Mouse (Mus musculus): ENCODE measurements around the gene Isg20l2.

The Isg20l2 gene

DNA sequence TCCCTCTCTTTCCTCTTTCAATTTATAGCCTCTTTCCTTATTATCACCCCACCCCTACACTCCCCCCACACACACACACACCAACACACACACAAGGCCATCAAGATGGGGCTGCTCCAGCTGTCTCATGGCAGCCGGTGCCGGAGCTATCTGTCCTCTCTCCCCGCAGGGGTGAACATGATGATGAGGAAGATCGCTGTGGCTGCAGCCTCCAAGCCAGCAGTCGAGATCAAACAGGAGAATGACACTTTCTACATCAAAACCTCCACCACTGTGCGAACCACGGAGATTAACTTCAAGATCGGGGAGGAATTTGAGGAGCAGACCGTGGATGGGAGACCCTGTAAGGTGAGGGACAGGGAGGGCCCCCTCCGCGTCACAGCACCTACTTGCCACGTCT is 21.8 kb downstream of the Isg20l2 start:
- TF ChIP-seq GATA4 (IDR thresholded peaks at IDR 0.05; ENCODE audit: insufficient replicate concordance, low read length) = no peak

DNA sequence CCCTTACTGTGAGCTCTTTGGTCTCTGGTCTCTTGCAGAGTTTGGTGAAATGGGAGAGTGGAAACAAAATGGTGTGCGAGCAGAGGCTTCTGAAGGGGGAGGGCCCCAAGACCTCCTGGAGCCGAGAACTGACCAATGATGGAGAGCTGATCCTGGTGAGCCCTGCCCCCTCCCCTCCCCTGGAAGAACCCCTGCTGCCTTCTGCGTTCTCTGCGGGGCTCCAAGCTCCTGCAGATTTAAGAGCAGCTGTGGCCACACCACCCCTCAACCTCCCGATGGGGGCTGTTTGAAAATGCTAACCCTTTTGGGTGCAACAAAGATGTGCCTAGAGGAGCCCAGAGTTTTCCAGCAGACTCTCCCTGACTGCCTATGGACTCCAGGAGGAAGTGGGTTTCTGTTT is 22.3 kb downstream of the Isg20l2 start:
- TF ChIP-seq GATA4 (IDR thresholded peaks at IDR 0.05; ENCODE audit: insufficient replicate concordance, low read length) = no peak

DNA sequence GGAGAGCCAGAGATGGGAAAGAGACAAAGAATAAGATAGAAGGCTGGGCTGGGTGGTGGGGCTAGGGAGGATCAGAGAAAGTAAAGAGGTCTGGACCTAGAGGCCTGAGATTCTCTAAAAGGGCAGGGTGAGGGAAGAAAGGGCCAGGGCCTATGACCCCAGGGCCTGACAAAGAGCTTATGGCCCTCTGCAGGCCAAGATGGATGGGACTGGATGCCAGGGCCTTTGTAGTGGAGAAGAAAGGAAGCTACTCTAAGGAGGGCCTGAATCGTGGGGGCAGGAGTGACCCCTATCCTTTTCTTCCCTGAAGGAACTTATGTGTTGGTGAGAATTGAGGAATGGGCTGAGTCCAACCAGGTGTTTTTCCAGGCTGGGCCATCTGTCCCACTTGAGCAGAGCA is 27.9 kb downstream of the Isg20l2 start:
- TF ChIP-seq GATA4 (IDR thresholded peaks at IDR 0.05; ENCODE audit: insufficient replicate concordance, low read length) = no peak

DNA sequence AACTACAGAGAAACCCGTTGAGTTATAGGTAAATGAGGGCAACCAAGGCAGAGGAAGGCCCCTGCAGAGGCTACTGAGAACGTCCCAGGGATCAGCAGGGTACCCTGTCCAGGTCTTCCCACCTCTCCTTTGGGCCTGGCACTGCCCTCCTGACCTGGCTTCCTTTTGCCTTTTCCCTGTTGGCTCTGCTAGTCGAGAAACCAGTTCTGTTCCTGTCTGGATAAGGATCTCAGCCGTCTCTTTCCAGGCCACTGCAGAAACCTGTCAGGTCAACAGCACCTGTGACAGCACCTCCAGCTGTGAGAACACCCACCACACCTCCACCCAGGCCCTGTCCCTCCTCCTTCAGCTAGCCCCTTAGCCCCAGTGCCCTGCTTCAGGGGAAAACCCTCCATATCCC is 28.4 kb downstream of the Isg20l2 start:
- TF ChIP-seq GATA4 (IDR thresholded peaks at IDR 0.05; ENCODE audit: insufficient replicate concordance, low read length) = no peak

DNA sequence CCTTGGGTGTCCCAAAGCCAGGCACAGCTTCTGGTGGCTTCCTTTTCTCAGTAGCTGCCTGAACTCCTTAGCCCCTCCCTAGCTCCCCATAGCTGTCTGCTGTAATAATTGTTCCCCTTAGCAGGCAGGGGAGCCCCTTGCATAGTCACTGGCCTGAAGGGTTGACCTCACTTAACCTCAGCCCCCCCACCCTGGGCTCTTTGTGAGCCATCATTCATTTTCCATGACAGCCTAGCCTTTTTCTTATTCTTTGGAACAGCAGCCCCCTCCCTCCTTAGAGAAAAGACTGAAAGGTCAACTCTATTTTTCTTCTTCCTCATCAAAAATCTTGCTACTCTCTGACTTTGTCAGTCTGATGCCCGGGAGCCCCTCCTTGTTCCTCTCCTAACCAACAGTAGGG is 28.9 kb downstream of the Isg20l2 start:
- no peak for TF ChIP-seq GATA4 (IDR thresholded peaks at IDR 0.05; ENCODE audit: insufficient replicate concordance, low read length)

DNA sequence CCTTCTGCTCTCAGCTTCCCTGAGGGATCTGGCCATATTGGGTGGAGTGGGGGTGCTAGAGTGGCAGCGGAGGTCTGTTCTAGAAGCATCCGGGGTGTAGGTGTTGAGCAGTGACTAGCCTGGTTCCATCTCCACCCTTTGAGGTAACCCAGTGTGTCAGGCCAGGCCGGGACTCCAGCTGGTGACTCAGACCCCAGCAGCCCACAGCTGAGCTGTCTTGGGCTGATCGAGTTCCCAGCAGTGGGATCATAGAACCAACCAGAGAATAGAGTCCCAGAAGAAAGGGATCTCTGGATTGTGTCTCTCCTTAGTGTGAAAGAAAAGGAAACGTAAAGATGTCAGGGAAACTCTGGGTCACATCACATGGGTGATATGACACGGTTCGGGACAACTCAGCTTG is 29.3 kb downstream of the Isg20l2 start:
- no peak for TF ChIP-seq GATA4 (IDR thresholded peaks at IDR 0.05; ENCODE audit: insufficient replicate concordance, low read length)

DNA sequence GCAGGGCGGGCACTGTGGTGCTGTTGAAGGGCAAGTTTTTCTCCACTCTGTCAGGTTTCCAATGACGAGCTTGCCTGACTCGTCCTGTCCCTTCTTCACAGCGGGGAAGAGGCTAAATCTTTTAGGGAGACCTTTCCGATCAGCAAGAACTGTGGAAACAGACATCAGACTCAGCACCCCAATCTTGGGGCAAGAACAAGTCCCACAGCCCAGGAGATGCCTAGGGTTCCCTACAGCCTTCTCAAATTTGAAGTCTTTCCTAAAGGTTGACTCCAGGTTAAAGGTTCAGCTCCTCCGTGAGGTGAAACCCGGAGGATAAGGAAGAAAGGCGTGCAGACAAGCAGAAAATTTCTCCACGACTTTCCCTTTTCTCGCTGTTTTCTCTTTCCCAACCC is 30.1 kb downstream of the Isg20l2 start:
- no peak for TF ChIP-seq GATA4 (IDR thresholded peaks at IDR 0.05; ENCODE audit: insufficient replicate concordance, low read length)

DNA sequence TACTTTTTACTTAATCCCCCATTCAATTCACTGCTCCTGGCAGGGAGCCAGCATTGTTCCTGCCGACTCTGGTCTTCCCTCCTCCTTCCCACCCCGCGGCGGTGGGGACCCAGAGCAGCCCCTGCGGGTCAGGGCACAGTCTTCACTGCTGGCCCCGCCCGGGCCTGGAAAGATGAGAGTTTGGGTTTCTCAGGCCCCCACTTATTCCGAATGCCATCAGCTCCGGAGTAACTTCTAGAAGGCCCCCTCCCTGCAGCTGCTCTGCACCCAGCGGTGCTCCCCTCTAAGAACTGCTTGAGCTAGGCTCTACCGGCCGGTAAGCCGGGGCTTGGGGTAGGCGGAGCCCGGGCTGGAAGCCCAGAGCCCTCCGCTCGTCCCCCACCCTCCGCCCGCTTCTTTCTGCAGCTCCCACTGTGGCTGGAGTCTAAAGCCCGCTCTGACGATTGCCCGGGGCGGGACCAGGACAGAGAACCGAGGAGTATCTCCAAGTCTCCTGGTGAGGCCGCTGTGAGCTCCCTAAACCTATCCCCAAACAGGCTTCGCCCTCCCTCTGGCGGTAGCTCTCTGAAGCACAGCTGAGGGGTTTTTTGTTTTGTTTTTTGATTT is 30.6 kb downstream of the Isg20l2 start:
- TF ChIP-seq GATA4 (IDR thresholded peaks at IDR 0.05; ENCODE audit: insufficient replicate concordance, low read length) = no peak

DNA sequence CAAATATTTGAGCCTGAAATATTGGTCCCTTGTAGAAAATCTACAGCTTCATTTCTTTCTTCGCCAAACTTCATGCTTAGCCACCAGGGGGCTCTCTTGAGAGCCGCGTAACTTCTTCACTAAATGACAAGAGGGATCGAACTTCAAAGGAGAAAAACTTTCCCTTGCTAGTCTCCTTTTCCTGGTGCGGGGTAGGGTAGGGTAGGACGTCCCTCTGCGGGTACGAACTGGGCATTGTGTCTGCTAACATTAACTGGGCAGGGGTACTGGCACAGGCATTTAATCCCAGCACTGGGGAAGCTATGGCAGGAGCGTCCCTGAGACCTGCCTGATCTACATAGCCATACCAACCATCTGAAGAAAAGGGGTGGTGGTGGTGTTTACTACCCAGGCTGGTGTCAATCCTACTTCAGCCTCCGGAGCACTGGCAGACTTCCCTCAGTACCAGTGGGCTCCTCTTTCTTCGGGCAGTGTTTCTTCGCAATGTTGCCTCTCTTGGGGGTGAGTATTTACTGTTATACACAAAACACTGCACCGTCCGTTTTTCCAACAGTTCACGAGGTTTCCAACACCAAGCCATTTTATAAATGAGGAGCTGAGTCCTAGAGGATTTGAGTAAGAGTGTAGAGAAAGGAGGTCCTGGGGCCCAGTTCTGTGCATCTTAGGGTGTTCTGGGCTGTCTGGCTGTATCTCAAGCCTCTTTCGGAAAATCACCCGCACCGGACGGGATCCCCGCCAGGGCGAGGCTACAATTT is 40.2 kb downstream of the Isg20l2 start:
- TF ChIP-seq GATA4 (IDR thresholded peaks at IDR 0.05; ENCODE audit: insufficient replicate concordance, low read length) = no peak

DNA sequence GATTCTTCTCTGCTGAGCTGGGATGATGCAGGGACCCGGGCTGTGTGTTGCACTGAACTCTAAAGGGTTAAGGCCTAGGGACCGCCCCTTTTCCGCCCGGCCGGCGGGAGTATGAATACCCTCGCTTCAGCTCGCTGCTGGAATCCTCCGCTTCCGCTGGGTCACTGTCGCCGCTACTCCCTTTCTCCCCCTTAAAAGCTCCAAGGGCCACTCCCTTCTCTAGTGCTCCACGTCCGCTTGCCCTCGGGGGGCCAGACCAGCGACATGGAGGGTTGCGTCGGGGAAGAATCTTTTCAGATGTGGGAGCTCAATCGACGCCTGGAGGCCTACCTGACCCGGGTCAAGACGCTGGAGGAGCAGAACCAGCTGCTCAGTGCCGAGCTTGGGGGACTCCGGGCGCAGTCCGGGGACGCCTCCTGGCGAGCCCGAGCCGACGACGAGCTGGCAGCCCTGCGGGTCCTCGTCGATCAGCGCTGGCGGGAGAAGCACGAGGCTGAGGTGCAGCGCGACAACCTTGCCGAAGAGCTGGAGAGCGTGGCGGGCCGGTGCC is 40.9 kb downstream of the Isg20l2 start, which contains the start of gene Nes:
TSS of gene Nes (plus strand) at position 140 of the 550 bp plus-strand sequence.
- no peak for TF ChIP-seq GATA4 (IDR thresholded peaks at IDR 0.05; ENCODE audit: insufficient replicate concordance, low read length)

DNA sequence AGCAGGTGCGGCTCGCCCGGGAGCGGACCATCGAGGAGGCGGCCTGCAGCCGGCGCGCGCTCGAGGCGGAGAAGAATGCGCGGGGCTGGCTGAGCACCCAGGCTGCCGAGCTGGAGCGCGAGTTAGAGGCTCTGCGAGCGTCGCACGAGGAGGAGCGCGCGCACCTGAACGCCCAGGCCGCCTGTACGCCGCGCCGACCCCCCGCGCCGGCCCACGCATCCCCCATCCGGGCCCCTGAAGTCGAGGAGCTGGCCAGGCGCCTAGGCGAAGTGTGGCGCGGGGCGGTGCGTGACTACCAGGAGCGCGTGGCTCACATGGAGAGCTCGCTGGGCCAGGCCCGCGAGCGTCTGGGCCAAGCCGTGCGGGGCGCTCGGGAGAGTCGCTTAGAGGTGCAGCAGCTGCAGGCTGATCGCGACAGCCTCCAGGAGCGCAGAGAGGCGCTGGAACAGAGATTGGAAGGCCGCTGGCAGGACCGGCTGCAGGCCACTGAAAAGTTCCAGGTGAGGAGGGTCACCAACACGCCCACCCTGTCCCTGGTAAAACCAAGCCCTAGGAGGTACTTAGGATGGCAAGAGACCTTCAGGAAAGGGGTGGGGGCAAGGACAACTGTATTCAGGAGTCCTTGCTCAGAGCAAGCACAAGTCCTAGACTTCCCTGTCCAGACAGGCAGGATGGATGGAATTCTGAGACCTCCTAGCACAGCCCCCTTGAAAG is 41.5 kb downstream of the Isg20l2 start:
- TF ChIP-seq GATA4 (IDR thresholded peaks at IDR 0.05; ENCODE audit: insufficient replicate concordance, low read length) = no peak

DNA sequence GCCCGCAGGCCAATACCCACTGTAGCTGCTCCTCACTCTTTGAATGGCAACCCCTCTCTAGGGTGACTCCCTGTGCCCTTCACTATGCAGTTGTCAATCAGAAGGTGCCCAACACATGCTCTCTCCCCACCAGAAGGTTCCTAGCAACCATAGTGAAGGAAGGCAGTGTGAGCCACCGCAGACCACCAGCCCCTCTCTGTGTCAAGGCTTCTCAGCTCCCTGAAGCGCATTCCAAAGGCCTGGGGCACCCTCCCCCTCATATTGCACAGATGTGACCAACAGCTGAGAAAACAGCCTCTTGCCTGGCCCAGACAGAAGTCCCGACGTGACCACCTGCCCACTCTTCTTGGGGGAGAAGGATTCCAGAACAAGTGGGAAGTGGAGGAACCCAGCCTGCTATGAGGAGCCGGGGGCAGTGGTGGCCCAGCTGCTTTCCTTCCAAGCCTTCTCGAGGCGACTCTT is 42.1 kb downstream of the Isg20l2 start:
- no peak for TF ChIP-seq GATA4 (IDR thresholded peaks at IDR 0.05; ENCODE audit: insufficient replicate concordance, low read length)

DNA sequence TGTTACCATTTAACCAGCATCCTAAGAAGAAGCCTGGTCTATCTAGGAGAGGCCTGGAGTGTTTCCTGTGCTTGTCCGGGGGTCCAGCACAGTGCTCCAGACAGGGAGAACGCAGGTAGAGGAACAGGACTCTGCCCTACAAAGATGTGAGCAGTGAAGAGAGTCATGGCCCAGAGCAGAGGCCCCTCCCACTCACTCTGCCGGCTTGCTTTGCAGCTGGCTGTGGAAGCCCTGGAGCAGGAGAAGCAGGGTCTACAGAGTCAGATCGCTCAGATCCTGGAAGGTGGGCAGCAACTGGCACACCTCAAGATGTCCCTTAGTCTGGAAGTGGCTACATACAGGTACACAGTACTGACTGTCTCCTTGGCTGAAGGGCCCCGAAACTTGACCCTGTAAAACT is 42.7 kb downstream of the Isg20l2 start:
- TF ChIP-seq GATA4 (IDR thresholded peaks at IDR 0.05; ENCODE audit: insufficient replicate concordance, low read length) = no peak

DNA sequence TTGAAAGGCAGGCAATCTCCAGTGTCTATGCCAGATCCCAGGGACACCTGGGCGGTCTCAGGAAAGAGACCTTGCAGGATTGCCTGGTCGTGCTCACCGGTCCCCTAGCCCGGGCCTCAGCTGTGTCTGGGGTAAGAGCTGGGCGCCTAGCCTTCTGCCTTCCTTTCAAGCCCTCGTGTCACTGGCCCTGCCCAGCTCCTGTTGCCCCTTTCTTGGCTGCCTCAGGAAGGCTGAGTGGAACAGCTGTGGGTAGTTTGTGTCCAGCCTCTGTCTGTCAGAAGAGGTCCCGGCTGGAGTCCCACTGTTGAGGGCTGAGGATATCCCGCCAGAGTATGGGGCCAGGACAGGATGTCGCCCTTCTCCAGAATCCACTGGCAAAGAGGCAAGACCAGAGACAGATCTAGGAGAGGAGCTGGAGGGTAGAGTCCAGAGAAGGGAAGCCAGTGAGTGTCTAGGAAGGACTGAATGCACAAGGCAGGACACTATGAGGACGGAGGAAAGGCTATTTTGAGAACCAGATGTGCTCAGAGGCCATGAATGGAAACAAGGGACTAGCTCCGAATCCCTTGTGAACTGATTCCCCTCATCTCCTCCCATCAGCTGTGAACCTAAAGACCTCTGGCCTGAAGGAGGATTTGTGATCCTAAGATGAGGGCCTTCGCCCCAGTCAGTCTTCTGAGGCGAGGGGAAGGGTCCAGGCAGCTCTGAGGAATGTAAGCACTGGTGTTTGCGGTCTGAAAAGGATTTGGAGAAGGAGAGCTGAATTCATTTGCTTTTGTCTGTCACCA is 43.7 kb downstream of the Isg20l2 start:
- no peak for TF ChIP-seq GATA4 (IDR thresholded peaks at IDR 0.05; ENCODE audit: insufficient replicate concordance, low read length)

DNA sequence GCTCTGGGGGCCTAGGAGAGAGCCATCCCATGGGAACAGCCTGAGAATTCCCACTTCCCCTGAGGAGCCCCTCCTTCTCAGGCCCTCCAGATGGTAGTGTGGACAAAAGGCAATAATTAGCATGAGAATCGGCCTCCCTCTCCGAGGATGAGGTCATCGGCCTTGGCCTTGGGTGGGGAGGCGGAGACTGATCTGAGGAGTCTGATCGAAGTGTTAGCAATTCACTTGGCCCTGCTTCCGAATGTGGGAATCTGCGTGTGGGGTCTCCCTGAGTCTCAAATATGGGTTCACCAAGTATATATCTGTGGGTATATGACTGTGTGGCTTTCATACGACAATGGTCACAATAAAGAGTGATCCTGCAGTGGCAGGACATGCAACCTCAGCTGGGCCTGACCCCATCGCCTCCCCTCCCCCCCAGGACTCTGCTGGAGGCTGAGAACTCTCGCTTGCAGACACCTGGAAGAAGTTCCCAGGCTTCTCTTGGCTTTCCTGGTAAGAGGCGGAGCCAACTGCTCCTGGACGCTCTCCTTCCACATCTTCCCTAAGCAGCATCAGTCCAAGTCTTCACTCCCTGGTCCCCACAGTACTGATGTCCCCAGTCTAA is 44.4 kb downstream of the Isg20l2 start:
- no peak for TF ChIP-seq GATA4 (IDR thresholded peaks at IDR 0.05; ENCODE audit: insufficient replicate concordance, low read length)
